Mouse (Mus musculus) Patski (cell line): Measurements from ENCODE around the gene Plekha7. TPM values are rescaled to one million over a fixed set of nuclear protein-coding genes. Genes with fewer than 3 reads are reported as not detected.

Experiments
- ATAC-seq: fragments of 100-300 bp; one replicate; pipeline ENCODE4 v1.8.0; 2021
- CTCF ChIA-PET: fragments of 350-600 bp; sonication (Branson Sonifier 250); formaldehyde crosslinking; loops from one replicate; lab custom pipeline; 2022; ENCODE audit warnings: inconsistent platforms; lab: Charles Lee
- POLR2A ChIA-PET: fragments of 350-600 bp; sonication (Branson Sonifier 250); formaldehyde crosslinking; loops from one replicate; lab custom pipeline; 2022; ENCODE audit warnings: antibody characterized with exemption, inconsistent platforms; lab: Charles Lee
- DNase-seq: peaks from one replicate; pipeline ENCODE4 v3.0.0-alpha.2; 2011; ENCODE audit warnings: low read depth, low spot score
- H3K27me3 ChIP-seq: fragments of 371-371 bp; one replicate; pipeline ENCODE4 v1.5.1; 2021
- CTCF ChIP-seq: fragments of 100-300 bp; IDR thresholded peaks from one replicate; pipeline ENCODE4 v1.5.1; 2021
- in situ Hi-C: fragments of 300-500 bp; cut with MboI; formaldehyde crosslinking; loops from 3 replicates; pipeline ENCODE4 v1.11.1; 2018; ENCODE audit warnings: low pct_unique_long_range_greater_than_20kb, mixed read lengths
- polyA plus RNA-seq: library from polyadenylated mRNA; unstranded; gene quantifications from one replicate; pipeline ENCODE4 v1.2.3, GENCODE M21; 2021

Plekha7 gene
- polyA plus RNA-seq, 1 experiment from 2014 or later: 31.0 TPM

GRCm38 (mm10) chr7:116153781-116154368, 154.3 kb downstream of the Plekha7 start:
- no peak for TF ChIP-seq CTCF
- no peaks in the 10 kb centered on the region for H3K27me3 ChIP-seq
- ATAC-seq: no peak
- ChIA-PET CTCF (no interaction called here), POLR2A (no interaction called here)
- DNase-seq: no peak
- in situ Hi-C loops: no loop called here

DNA sequence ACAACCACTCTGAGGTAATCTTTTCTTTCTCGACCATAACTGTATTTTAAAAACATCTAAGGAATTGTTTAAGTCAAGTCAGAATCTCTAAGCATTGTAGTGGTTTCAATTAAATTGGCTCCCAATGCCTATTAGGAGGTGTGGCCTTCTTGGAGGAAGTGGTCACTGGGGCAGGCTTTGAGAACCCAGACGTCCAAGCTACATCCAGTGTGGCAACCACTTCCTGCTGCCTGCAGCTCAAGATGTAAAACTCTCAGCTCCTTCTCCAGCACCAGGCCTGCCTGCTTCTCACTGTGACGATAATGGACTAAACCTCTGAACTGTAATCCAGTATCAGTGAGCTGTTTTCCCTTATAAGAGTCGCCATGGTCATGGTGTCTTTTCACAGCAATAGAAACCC, 158.6 kb downstream of the Plekha7 start:
- ATAC-seq: no peak
- POLR2A ChIA-PET: interaction anchor here (0.7 kb wide), 1 partner anchor 12 kb away, joined by 5 read pairs; no protein-coding TSS in a partner anchor
- CTCF ChIA-PET: no interaction called here
- no peak for TF ChIP-seq CTCF
- H3K27me3 ChIP-seq: no peaks in the 10 kb centered on the region
- in situ Hi-C loops: no loop called here
- DNase-seq: no peak

GRCm38 (mm10) chr7:116147114-116147513, 161.1 kb downstream of the Plekha7 start:
- CTCF ChIA-PET: interaction anchor here (1.4 kb wide), 1 partner anchor 16 kb away, joined by 3 read pairs; no protein-coding TSS in a partner anchor
- in situ Hi-C loops: no loop called here
- ATAC-seq: no peak

DNA sequence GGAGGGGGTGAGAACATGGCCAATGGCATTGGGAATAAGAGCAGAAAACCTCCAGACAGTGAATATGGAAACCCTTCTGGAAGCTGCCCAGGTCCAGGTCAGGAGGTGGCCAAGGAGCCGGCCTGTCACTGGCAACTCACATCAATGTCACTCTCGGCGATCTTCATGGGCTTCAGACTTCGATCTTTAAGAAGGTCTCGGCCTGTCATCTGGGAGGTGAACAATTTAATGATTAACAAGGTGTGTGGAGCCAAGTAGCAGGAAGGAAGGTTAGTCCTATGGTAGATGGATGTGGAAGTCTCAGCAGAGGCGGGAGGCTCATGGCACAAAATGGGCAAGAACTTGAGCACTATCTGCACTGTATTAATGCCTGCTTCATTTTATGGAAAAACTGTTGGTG, 163.1 kb downstream of the Plekha7 start:
- H3K27me3 ChIP-seq: no peaks in the 10 kb centered on the region
- CTCF ChIA-PET: no interaction called here
- no peak for ATAC-seq
- in situ Hi-C loops: no loop called here
- no peak for DNase-seq
- POLR2A ChIA-PET: no interaction called here
- TF ChIP-seq CTCF: no peak

More at GRCm38 (mm10) chr7:116147114-116147513, 161.1 kb downstream of the Plekha7 start:
- POLR2A ChIA-PET: no interaction called here
- H3K27me3 ChIP-seq: no peaks in the 10 kb centered on the region
- DNase-seq: no peak
- TF ChIP-seq CTCF: no peak

DNA sequence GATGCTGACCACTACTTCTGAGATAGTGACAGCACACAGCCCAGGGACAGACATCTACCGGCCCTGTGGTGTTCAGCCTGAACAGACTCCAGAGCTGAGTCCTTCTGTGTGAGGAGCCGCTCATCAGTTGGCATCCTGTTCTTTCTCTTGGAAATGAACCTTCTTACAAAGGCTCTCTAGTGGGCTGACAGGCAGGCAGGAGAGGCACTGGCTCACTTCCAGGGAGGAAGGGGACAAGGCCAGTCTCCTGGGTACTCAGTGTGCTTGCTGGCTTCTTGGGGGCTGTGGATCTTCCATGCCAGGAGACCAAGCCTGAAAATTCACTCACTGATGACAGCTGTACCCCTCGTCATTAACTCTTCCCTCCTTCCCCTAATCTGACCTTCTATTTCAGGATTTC, 170.5 kb downstream of the Plekha7 start:
- no peak for DNase-seq
- in situ Hi-C loops: loop anchor here (10.0 kb wide), 1 partner anchor 187 kb away; no protein-coding TSS in a partner anchor
- TF ChIP-seq CTCF: no peak
- ChIA-PET CTCF (interaction anchor here (1.2 to 1.3 kb wide), 2 partner anchors 15 to 104 kb away, joined by 3 read pairs; no protein-coding TSS in a partner anchor), POLR2A (interaction anchor here (0.6 kb wide), 1 partner anchor 12 kb away, joined by 5 read pairs; no protein-coding TSS in a partner anchor)
- ATAC-seq: no peak
- no peaks in the 10 kb centered on the region for H3K27me3 ChIP-seq

- ChIA-PET CTCF (interaction anchor here (1.2 to 1.3 kb wide), 2 partner anchors 16 to 105 kb away, joined by 3 read pairs; no protein-coding TSS in a partner anchor), POLR2A (no interaction called here)
- DNase-seq (no peak), ATAC-seq (no peak)
- TF ChIP-seq CTCF: no peak
- in situ Hi-C loops: loop anchor here (10.0 kb wide), 1 partner anchor 188 kb away; no protein-coding TSS in a partner anchor
- H3K27me3 ChIP-seq: no peaks in the 10 kb centered on the region
Measured at GRCm38 (mm10) chr7:116137149-116137548, 171.0 kb downstream of the Plekha7 start.

- DNase-seq (no peak), ATAC-seq (no peak)
- in situ Hi-C loops: loop anchor here (10.0 kb wide), 1 partner anchor 190 kb away; no protein-coding TSS in a partner anchor
- ChIA-PET CTCF (interaction anchor here (1.0 to 1.2 kb wide), 4 partner anchors 9 to 106 kb away, joined by 3 to 4 read pairs (median 3); no protein-coding TSS in a partner anchor), POLR2A (no interaction called here)
- TF ChIP-seq CTCF: no peak
- no peaks in the 10 kb centered on the region for H3K27me3 ChIP-seq
Measured at GRCm38 (mm10) chr7:116134413-116135292, 173.5 kb downstream of the Plekha7 start.

DNA sequence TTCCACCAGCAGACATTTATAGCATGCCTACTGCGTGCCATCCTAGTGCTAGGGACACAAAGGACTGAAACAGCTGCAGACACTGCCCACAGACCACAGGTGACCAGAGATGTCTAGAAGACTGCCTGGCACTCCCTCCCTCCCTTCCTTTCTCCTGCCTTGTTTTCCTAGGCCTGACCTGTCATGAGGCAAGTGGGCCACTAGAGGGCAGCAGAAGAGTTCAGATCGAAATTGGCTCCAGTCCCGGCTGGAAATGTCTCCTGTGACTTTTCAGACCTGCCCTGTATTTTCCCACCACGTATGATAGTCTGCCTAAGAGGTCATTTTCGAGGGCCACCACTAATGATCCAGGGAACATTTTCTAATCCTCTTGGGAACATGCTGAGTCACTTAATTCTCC, 176.1 kb downstream of the Plekha7 start:
- ChIA-PET CTCF (no interaction called here), POLR2A (no interaction called here)
- H3K27me3 ChIP-seq: no peaks in the 10 kb centered on the region
- ATAC-seq: no peak
- in situ Hi-C loops: loop anchor here (10.0 kb wide), 1 partner anchor 193 kb away; no protein-coding TSS in a partner anchor
- no peak for TF ChIP-seq CTCF
- DNase-seq: no peak

- CTCF ChIA-PET: interaction anchor here (0.7 to 1.2 kb wide), 2 partner anchors 16 to 37 kb away, joined by 3 read pairs; no protein-coding TSS in a partner anchor
- no peak for TF ChIP-seq CTCF
- in situ Hi-C loops: loop anchor here (10.0 kb wide), 1 partner anchor 193 kb away; no protein-coding TSS in a partner anchor
- ATAC-seq: no peak
- POLR2A ChIA-PET: interaction anchor here (0.6 kb wide), 2 partner anchors 14 to 19 kb away, joined by 3 to 4 read pairs; no protein-coding TSS in a partner anchor
- no peak for DNase-seq
- H3K27me3 ChIP-seq: no peaks in the 10 kb centered on the region
Measured at GRCm38 (mm10) chr7:116131390-116131789, 176.8 kb downstream of the Plekha7 start.

- ATAC-seq: no peak
- POLR2A ChIA-PET: no interaction called here
Measured at GRCm38 (mm10) chr7:116129374-116129773, 178.8 kb downstream of the Plekha7 start.

More at GRCm38 (mm10) chr7:116129374-116129773, 178.8 kb downstream of the Plekha7 start:
- H3K27me3 ChIP-seq: no peaks in the 10 kb centered on the region
- DNase-seq: no peak
- in situ Hi-C loops: no loop called here
- CTCF ChIA-PET: interaction anchor here (1.2 kb wide), 1 partner anchor 32 kb away, joined by 3 read pairs; no protein-coding TSS in a partner anchor
- TF ChIP-seq CTCF: no peak
